Mouse (Mus musculus): ENCODE results near the gene Dll1.

The Dll1 gene

GRCm38 (mm10) chr17:15376494-15377181 lies at the start of gene Dll1:
Dll1 (minus strand) TSS chr17:15376872.
- DNase-seq: no peak

GRCm38 (mm10) chr17:15425931-15426330 lies 49.3 kb upstream of the Dll1 start:
- no peak for DNase-seq

GRCm38 (mm10) chr17:15423080-15423765 lies 46.6 kb upstream of the Dll1 start:
- no peak for DNase-seq

- no peak for DNase-seq
These were observed 46.0 kb upstream of the Dll1 start for GRCm38 (mm10) chr17:15422666-15423065.

GRCm38 (mm10) chr17:15421446-15421845 lies 44.8 kb upstream of the Dll1 start:
- no peak for DNase-seq

- no peak for DNase-seq
These were observed 43.4 kb upstream of the Dll1 start for GRCm38 (mm10) chr17:15420021-15420603.

- DNase-seq: no peak
These were observed 42.9 kb upstream of the Dll1 start for GRCm38 (mm10) chr17:15419534-15419933.

- DNase-seq: no peak
These were observed 40.0 kb upstream of the Dll1 start for GRCm38 (mm10) chr17:15416596-15417215.

GRCm38 (mm10) chr17:15410861-15411260 lies 34.2 kb upstream of the Dll1 start:
- no peak for DNase-seq

- no peak for DNase-seq
These were observed 32.6 kb upstream of the Dll1 start for GRCm38 (mm10) chr17:15409261-15409660.

- DNase-seq: no peak
These were observed 29.9 kb upstream of the Dll1 start for GRCm38 (mm10) chr17:15406576-15406975.

- DNase-seq: no peak
These were observed 25.0 kb upstream of the Dll1 start for GRCm38 (mm10) chr17:15401716-15402115.

- peak; percentile 91 for DNase-seq
These were observed 19.5 kb upstream of the Dll1 start, which contains the start of gene Fam120b for GRCm38 (mm10) chr17:15395997-15396675. Fam120b (plus strand) TSS chr17:15396202.

GRCm38 (mm10) chr17:15389356-15389755 lies 12.7 kb upstream of the Dll1 start:
- no peak for DNase-seq

GRCm38 (mm10) chr17:15388892-15389291 lies 12.2 kb upstream of the Dll1 start:
- no peak for DNase-seq

- DNase-seq: no peak
These were observed 6.7 kb upstream of the Dll1 start for GRCm38 (mm10) chr17:15383360-15383759.

GRCm38 (mm10) chr17:15381869-15382660 lies 5.4 kb upstream of the Dll1 start:
- no peak for DNase-seq

- no peak for DNase-seq
These were observed 4.6 kb upstream of the Dll1 start for GRCm38 (mm10) chr17:15381092-15381860.

- DNase-seq: no peak
These were observed 4.0 kb upstream of the Dll1 start for GRCm38 (mm10) chr17:15380641-15381051.

GRCm38 (mm10) chr17:15379741-15380526 lies 3.3 kb upstream of the Dll1 start:
- DNase-seq: no peak
